Mouse (Mus musculus) layer of hippocampus, adult 9-10 months (tissue): ENCODE data around the gene Zfp160.
"Not testable (repeated sequence)": the region's sequence is repeated elsewhere in the genome, so short reads cannot be mapped to it uniquely, and the experiment has no call there.

Experiments used
- DNase-seq: peaks from one replicate; pipeline ENCODE4 v3.0.0; 2022; ENCODE audit warnings: low spot score

Gene Zfp160

GRCm38 (mm10) chr17:21008382-21009331 is at the start of gene Zfp160:
Gene Zfp160 (plus strand): TSS chr17:21008903.
- peak; percentile 74 for DNase-seq

- DNase-seq, result no peak
Measured at GRCm38 (mm10) chr17:20960386-20960785, 48.3 kb upstream of the Zfp160 start.

- DNase-seq, result no peak
Measured at GRCm38 (mm10) chr17:20965421-20965820, 43.3 kb upstream of the Zfp160 start.

GRCm38 (mm10) chr17:20966681-20967080 is 42.0 kb upstream of the Zfp160 start:
- no peak for DNase-seq

- no peak for DNase-seq
Measured at GRCm38 (mm10) chr17:20993716-20994115, 15.0 kb upstream of the Zfp160 start.

GRCm38 (mm10) chr17:20996364-20996763 is 12.3 kb upstream of the Zfp160 start, which contains the start of gene Vmn1r233:
Gene Vmn1r233 (minus strand): TSS chr17:20996464.
- no peak for DNase-seq

- DNase-seq, result no peak
Measured at GRCm38 (mm10) chr17:21009726-21010125, 1.0 kb downstream of the Zfp160 start.

- no peak for DNase-seq
Measured at GRCm38 (mm10) chr17:21018410-21019080, 9.8 kb downstream of the Zfp160 start.

GRCm38 (mm10) chr17:21048020-21048419 is 39.3 kb downstream of the Zfp160 start:
- not testable (repeated sequence) for DNase-seq

GRCm38 (mm10) chr17:21050901-21051300 is 42.2 kb downstream of the Zfp160 start:
- no peak for DNase-seq

GRCm38 (mm10) chr17:21051341-21051740 is 42.6 kb downstream of the Zfp160 start:
- DNase-seq, result not testable (repeated sequence)

GRCm38 (mm10) chr17:21051919-21052318 is 43.2 kb downstream of the Zfp160 start:
- DNase-seq, result not testable (repeated sequence)

- no peak for DNase-seq
Measured at GRCm38 (mm10) chr17:21053267-21053666, 44.6 kb downstream of the Zfp160 start.

- not testable (repeated sequence) for DNase-seq
Measured at GRCm38 (mm10) chr17:21055111-21055510, 46.4 kb downstream of the Zfp160 start.

- no peak for DNase-seq
Measured at GRCm38 (mm10) chr17:21065501-21065900, 56.8 kb downstream of the Zfp160 start.

GRCm38 (mm10) chr17:21067036-21067435 is 58.3 kb downstream of the Zfp160 start:
- no peak for DNase-seq

- DNase-seq, result not testable (repeated sequence)
Measured at GRCm38 (mm10) chr17:21069443-21069842, 60.7 kb downstream of the Zfp160 start.

GRCm38 (mm10) chr17:21070971-21071370 is 62.3 kb downstream of the Zfp160 start:
- DNase-seq, result not testable (repeated sequence)
